Mouse (Mus musculus) thymus, postnatal 0 days (tissue): ENCODE data around the gene Rnf7. TPM values are rescaled to one million over a fixed set of nuclear protein-coding genes. Genes with fewer than 3 reads are reported as not detected.
A peak's percentile ranks its signal among the peaks of the same experiment; 100 is the strongest.
"Not testable (repeated sequence)": the region's sequence is repeated elsewhere in the genome, so short reads cannot be mapped to it uniquely, and the experiment has no call there.

Experiments used
- DNase-seq: peaks from one replicate; pipeline ENCODE4 v3.0.0-alpha.2; 2015; ENCODE audit warnings: low spot score
- polyA plus RNA-seq: library from polyadenylated mRNA; unstranded; fragments of >200 nt; fragmentation: Nextera tagmentation; extraction: Ambion mirVana; gene quantifications from 2 replicates; pipeline ENCODE4 v1.2.1, GENCODE M21; 2015

Gene Rnf7
- polyA plus RNA-seq = 196 and 200 TPM in 2 replicates

- DNase-seq = peak; percentile 97
Observed at GRCm38 (mm10) chr9:96478071-96478888, at the start of gene Rnf7. Gene Rnf7 (minus strand): TSS chr9:96478675.

- no peak for DNase-seq
Observed at GRCm38 (mm10) chr9:96526011-96526410, 47.5 kb upstream of the Rnf7 start.

- no peak for DNase-seq
Observed at GRCm38 (mm10) chr9:96524972-96525506, 46.6 kb upstream of the Rnf7 start, which contains the start of gene Gm28729. Gene Gm28729 (minus strand): TSS chr9:96525264.

GRCm38 (mm10) chr9:96523148-96523547 is 44.7 kb upstream of the Rnf7 start:
- DNase-seq = no peak

GRCm38 (mm10) chr9:96521574-96521973 is 43.1 kb upstream of the Rnf7 start:
- DNase-seq = not testable (repeated sequence)

GRCm38 (mm10) chr9:96517429-96517828 is 39.0 kb upstream of the Rnf7 start:
- DNase-seq = peak; percentile 17

GRCm38 (mm10) chr9:96516806-96517205 is 38.3 kb upstream of the Rnf7 start:
- no peak for DNase-seq

- DNase-seq = no peak
Observed at GRCm38 (mm10) chr9:96515737-96516136, 37.3 kb upstream of the Rnf7 start.

GRCm38 (mm10) chr9:96514278-96514677 is 35.8 kb upstream of the Rnf7 start:
- no peak for DNase-seq

- no peak for DNase-seq
Observed at GRCm38 (mm10) chr9:96506011-96506498, 27.6 kb upstream of the Rnf7 start.

GRCm38 (mm10) chr9:96505156-96505555 is 26.7 kb upstream of the Rnf7 start:
- DNase-seq = no peak

- no peak for DNase-seq
Observed at GRCm38 (mm10) chr9:96504116-96504895, 25.8 kb upstream of the Rnf7 start.

GRCm38 (mm10) chr9:96502856-96503610 is 24.6 kb upstream of the Rnf7 start:
- DNase-seq = no peak

GRCm38 (mm10) chr9:96501217-96501616 is 22.7 kb upstream of the Rnf7 start:
- no peak for DNase-seq

GRCm38 (mm10) chr9:96493212-96493611 is 14.7 kb upstream of the Rnf7 start:
- no peak for DNase-seq

- DNase-seq = peak; percentile 62
Observed at GRCm38 (mm10) chr9:96491810-96492209, 13.3 kb upstream of the Rnf7 start.

GRCm38 (mm10) chr9:96487869-96488268 is 9.4 kb upstream of the Rnf7 start:
- not testable (repeated sequence) for DNase-seq

- no peak for DNase-seq
Observed at GRCm38 (mm10) chr9:96483648-96484047, 5.2 kb upstream of the Rnf7 start.

- no peak for DNase-seq
Observed at GRCm38 (mm10) chr9:96483028-96483427, 4.6 kb upstream of the Rnf7 start.

- no peak for DNase-seq
Observed at GRCm38 (mm10) chr9:96472356-96472755, 6.1 kb downstream of the Rnf7 start.

- DNase-seq = not testable (repeated sequence)
Observed at GRCm38 (mm10) chr9:96471681-96472080, 6.8 kb downstream of the Rnf7 start.
